Comparison of ENCODE assay signal across 13 mouse cellular contexts in the genomic region with DNA sequence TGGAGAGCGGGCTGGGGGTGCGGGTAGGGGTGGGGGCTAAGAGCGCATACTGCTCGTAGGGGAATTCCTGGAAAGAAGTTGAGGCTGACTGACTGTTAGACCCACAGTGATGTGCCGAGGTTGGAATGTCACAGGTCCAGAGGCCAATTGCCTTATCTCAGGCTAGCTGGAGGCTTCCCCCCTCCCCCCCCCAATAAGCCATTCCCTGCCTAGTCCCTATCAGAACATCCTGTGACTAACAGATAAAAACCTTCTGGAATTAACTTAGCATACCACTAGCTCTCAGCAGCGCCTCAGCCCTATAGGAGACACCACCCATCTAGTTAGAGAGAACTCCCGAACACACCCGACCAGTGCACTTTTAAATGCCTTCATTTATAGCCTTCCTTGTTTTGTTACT. TPM values are rescaled to one million over a fixed set of nuclear protein-coding genes. Genes with fewer than 3 reads are reported as not detected.
A peak's percentile ranks its signal among the peaks of the same experiment; 100 is the strongest.
DNase-seq lines count a peak whose midpoint lies in the region; ATAC-seq and TF ChIP-seq lines count a peak whose summit lies in the region.
"Had no signal": no experiment of that assay in that cellular context is flagged by ENCODE, and none has a peak within 500 bp of the region (broad histone marks: within the 10 kb centered on the region; RNA-seq: fewer than 3 reads in every experiment).

No protein-coding gene starts in this region.

- 0 out of 2 replicates have a peak, but pooled peaks cover 6% of the 10 kb centered on the region for H3K36me3 ChIP-seq in lung, embryonic 14.5 days (ENCODE audit: insufficient read depth)
- peaks cover 8% of the 10 kb centered on the region; the same call in 1 of the 2 replicates for H3K36me3 ChIP-seq in liver, adult 2 months (ENCODE audit: control insufficient read depth, insufficient read depth, low read length)
- no peaks in the 10 kb centered on the region for H3K36me3 ChIP-seq in midbrain, embryonic 11.5 days (ENCODE audit: control insufficient read depth, insufficient read depth, low read length)
- H3K36me3 ChIP-seq: hindbrain, embryonic 10.5 days had no signal

- peaks cover 48% of the 10 kb centered on the region for H3K79me2 ChIP-seq in liver, adult 2 months (ENCODE audit: control insufficient read depth, insufficient read depth, low read length)

- ATAC-seq in lung, embryonic 14.5 days (ENCODE audit: insufficient read depth) = peak; percentile 57
- no peak for ATAC-seq in midbrain, embryonic 11.5 days (ENCODE audit: low FRiP score)
- ATAC-seq: forebrain, embryonic 13.5 days had no signal

- no peak overlapping the region for H3K4me3 ChIP-seq in cerebellum, adult 2 months (replicated peaks; ENCODE audit: insufficient read depth, low read depth, low read length)
- no peak overlapping the region for H3K4me3 ChIP-seq in lung, embryonic 14.5 days (ENCODE audit: low read depth, low read length)
- no peak overlapping the region for H3K4me3 ChIP-seq in liver, adult 2 months (ENCODE audit: insufficient read depth, low read depth, low read length)
- H3K4me3 ChIP-seq in midbrain, embryonic 11.5 days (ENCODE audit: low read depth, low read length) = no peak overlapping the region
- H3K4me3 ChIP-seq: forebrain, embryonic 13.5 days; hindbrain, embryonic 10.5 days; neural tube, embryonic 13.5 days had no signal

- H3K9ac ChIP-seq in lung, embryonic 14.5 days = no peak overlapping the region; the same call in 1 of the 2 replicates
- no peak overlapping the region for H3K9ac ChIP-seq in liver, adult 2 months (ENCODE audit: low read depth, low read length)
- no peak overlapping the region for H3K9ac ChIP-seq in midbrain, embryonic 11.5 days (ENCODE audit: low read length)
- H3K9ac ChIP-seq: forebrain, embryonic 13.5 days; neural tube, embryonic 13.5 days had no signal

- H3K27ac ChIP-seq in cerebellum, adult 2 months (ENCODE audit: insufficient read depth, low read length) = peak overlapping the region; percentile 11; the same call in 1 of the 2 replicates
- no peak overlapping the region for H3K27ac ChIP-seq in lung, embryonic 14.5 days (ENCODE audit: low read depth)
- H3K27ac ChIP-seq in liver, adult 2 months (replicated peaks; ENCODE audit: insufficient read depth, low read depth, low read length) = 0 out of 2 replicates have a peak overlapping the region, but pooled peaks have one; percentile 37
- no peak overlapping the region for H3K27ac ChIP-seq in midbrain, embryonic 11.5 days (ENCODE audit: low read depth, low read length)
- H3K27ac ChIP-seq: forebrain, embryonic 13.5 days; hindbrain, embryonic 10.5 days; kidney, postnatal 0 days; neural tube, embryonic 13.5 days had no signal

- no peaks in the 10 kb centered on the region for H3K27me3 ChIP-seq in cerebellum, adult 2 months (ENCODE audit: control insufficient read depth, insufficient read depth, low read length)
- H3K27me3 ChIP-seq in lung, embryonic 14.5 days (ENCODE audit: insufficient read depth, low read length) = no peaks in the 10 kb centered on the region; the same call in 1 of the 2 replicates
- H3K27me3 ChIP-seq in liver, adult 2 months (ENCODE audit: control insufficient read depth, insufficient read depth, low read length) = no peaks in the 10 kb centered on the region
- no peaks in the 10 kb centered on the region for H3K27me3 ChIP-seq in midbrain, embryonic 11.5 days (ENCODE audit: control insufficient read depth, insufficient read depth, low read length)
- H3K27me3 ChIP-seq: forebrain, embryonic 13.5 days; neural tube, embryonic 13.5 days had no signal

- no peak overlapping the region for H3K4me2 ChIP-seq in lung, embryonic 14.5 days
- no peak overlapping the region for H3K4me2 ChIP-seq in midbrain, embryonic 11.5 days
- H3K4me2 ChIP-seq: forebrain, embryonic 13.5 days; neural tube, embryonic 13.5 days had no signal

- no peaks in the 10 kb centered on the region for H3K9me3 ChIP-seq in lung, embryonic 14.5 days (ENCODE audit: low read depth, low read length)
- no peaks in the 10 kb centered on the region for H3K9me3 ChIP-seq in midbrain, embryonic 11.5 days (ENCODE audit: control insufficient read depth, low read length)
- H3K9me3 ChIP-seq: forebrain, embryonic 13.5 days; hindbrain, embryonic 10.5 days; neural tube, embryonic 13.5 days had no signal

- H3K4me1 ChIP-seq in cerebellum, adult 2 months (ENCODE audit: control insufficient read depth, insufficient read depth, low read length) = peaks cover 74% of the 10 kb centered on the region
- peaks cover 3% of the 10 kb centered on the region; the same call in 1 of the 2 replicates for H3K4me1 ChIP-seq in lung, embryonic 14.5 days (ENCODE audit: insufficient read depth)
- peaks cover 23% of the 10 kb centered on the region for H3K4me1 ChIP-seq in liver, adult 2 months (ENCODE audit: control insufficient read depth, insufficient read depth, low read length)
- H3K4me1 ChIP-seq in midbrain, embryonic 11.5 days (ENCODE audit: control insufficient read depth, insufficient read depth, low read length) = no peaks in the 10 kb centered on the region
- H3K4me1 ChIP-seq: forebrain, embryonic 13.5 days had no signal

- 82% methylated on average over 8 of the region's 8 CpGs for WGBS in cerebellum, adult 2 months
- 41% methylated on average over 8 of the region's 8 CpGs for WGBS in lung, embryonic 14.5 days
- 52% methylated on average over 8 of the region's 8 CpGs for WGBS in liver, adult 2 months
- 79% methylated on average over 8 of the region's 8 CpGs for WGBS in midbrain, embryonic 11.5 days

- no peak for DNase-seq in cerebellum, adult 2 months
- DNase-seq in cerebellum, postnatal 10 days = no peak
- no peak for DNase-seq in lung, embryonic 14.5 days
- no peak for DNase-seq in lung, postnatal 25 days (ENCODE audit: low spot score)
- peak; percentile 43 for DNase-seq in liver, adult 2 months (ENCODE audit: extremely low read depth, low read depth, low spot score)
- peak; percentile 90 for DNase-seq in yolk sac, embryonic 10.5 days (ENCODE audit: low spot score)
- DNase-seq in midbrain, embryonic 11.5 days (ENCODE audit: low spot score, missing footprints) = no peak
- DNase-seq in T-cell, adult 2 months (ENCODE audit: low spot score) = no peak
- DNase-seq: thymus, postnatal 14 days had no signal

- no peak for TF ChIP-seq POLR2A in cerebellum, adult 2 months (IDR thresholded peaks at IDR 0.05; ENCODE audit: borderline replicate concordance, insufficient read depth, low read length)
- TF ChIP-seq POLR2A in liver, adult 2 months (IDR thresholded peaks at IDR 0.05; ENCODE audit: extremely low read depth, insufficient read depth, low read length) = no peak

- no peak for TF ChIP-seq CTCF in cerebellum, adult 2 months (IDR thresholded peaks at IDR 0.05; ENCODE audit: borderline replicate concordance, insufficient read depth, low read depth, low read length)
- TF ChIP-seq CTCF in lung, embryonic 14.5 days (IDR thresholded peaks at IDR 0.05; ENCODE audit: low read depth) = no peak
- no peak for TF ChIP-seq CTCF in liver, adult 2 months (IDR thresholded peaks at IDR 0.05; ENCODE audit: low read depth, low read length)

RNA-seq across cellular contexts. Expression of a gene that starts 31.9 kb away (rescaled TPM):
- 72.9 and 77.1 TPM in 2 replicates for polyA plus RNA-seq in cerebellum, adult 2 months (2012; rRNA removed)
- polyA plus RNA-seq in lung, embryonic 14.5 days (2014; fragmentation: Nextera tagmentation; extraction: Ambion mirVana) = 12.8 and 14.8 TPM in 2 replicates
- 37.1 and 37.7 TPM in 2 replicates for total RNA-seq in liver, adult 2 months (2014; rRNA removed)
- 22.6 and 26.1 TPM in 2 replicates for polyA plus RNA-seq in liver, adult 2 months (2012; rRNA removed)
- 15.3 and 15.8 TPM in 2 replicates for polyA plus RNA-seq in midbrain, embryonic 11.5 days (2014; fragmentation: Nextera tagmentation; extraction: Ambion mirVana)

Comparison
In these comparisons a context has a peak if more than half of its experiments do, and no peak if none do; other contexts are left out.
1. DNase-seq: peak in liver, adult 2 months (single experiment) and yolk sac, embryonic 10.5 days (single experiment); none in cerebellum, adult 2 months (0 of 2), cerebellum, postnatal 10 days (0 of 2), lung, embryonic 14.5 days (single experiment), lung, postnatal 25 days (single experiment), midbrain, embryonic 11.5 days (single experiment) and T-cell, adult 2 months (single experiment).
2. H3K27ac ChIP-seq: peak in cerebellum, adult 2 months (single experiment) and liver, adult 2 months (single experiment); none in lung, embryonic 14.5 days (single experiment) and midbrain, embryonic 11.5 days (single experiment).